Mouse (Mus musculus): ENCODE data around the gene Psmd14.

DNA sequence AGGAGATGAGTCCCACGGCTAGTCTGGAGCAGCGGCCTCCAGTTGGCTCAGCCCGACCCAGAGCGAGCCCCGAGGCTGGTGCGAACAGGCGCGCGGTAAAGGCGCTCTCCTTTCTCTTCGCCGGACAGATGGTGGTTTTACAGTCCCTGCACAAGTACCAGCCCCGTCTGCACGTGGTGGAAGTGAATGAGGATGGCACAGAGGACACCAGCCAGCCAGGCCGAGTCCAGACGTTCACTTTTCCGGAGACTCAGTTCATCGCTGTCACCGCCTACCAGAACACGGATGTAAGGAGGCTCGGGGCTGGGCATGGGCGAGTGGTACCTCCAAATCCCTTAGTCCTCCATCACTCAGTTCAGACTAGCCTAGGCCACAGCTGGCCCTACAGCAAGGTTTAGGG is 95.7 kb downstream of the Psmd14 start:
- TF ChIP-seq EP300 (IDR thresholded peaks at IDR 0.05; ENCODE audit: insufficient read depth, low read depth, low read length), result no peak
- TF ChIP-seq CTCF (IDR thresholded peaks at IDR 0.05), result no peak

All from heart, adult 2 months (tissue).